Mouse (Mus musculus): Measurements from ENCODE around the gene Hectd4.

DNA sequence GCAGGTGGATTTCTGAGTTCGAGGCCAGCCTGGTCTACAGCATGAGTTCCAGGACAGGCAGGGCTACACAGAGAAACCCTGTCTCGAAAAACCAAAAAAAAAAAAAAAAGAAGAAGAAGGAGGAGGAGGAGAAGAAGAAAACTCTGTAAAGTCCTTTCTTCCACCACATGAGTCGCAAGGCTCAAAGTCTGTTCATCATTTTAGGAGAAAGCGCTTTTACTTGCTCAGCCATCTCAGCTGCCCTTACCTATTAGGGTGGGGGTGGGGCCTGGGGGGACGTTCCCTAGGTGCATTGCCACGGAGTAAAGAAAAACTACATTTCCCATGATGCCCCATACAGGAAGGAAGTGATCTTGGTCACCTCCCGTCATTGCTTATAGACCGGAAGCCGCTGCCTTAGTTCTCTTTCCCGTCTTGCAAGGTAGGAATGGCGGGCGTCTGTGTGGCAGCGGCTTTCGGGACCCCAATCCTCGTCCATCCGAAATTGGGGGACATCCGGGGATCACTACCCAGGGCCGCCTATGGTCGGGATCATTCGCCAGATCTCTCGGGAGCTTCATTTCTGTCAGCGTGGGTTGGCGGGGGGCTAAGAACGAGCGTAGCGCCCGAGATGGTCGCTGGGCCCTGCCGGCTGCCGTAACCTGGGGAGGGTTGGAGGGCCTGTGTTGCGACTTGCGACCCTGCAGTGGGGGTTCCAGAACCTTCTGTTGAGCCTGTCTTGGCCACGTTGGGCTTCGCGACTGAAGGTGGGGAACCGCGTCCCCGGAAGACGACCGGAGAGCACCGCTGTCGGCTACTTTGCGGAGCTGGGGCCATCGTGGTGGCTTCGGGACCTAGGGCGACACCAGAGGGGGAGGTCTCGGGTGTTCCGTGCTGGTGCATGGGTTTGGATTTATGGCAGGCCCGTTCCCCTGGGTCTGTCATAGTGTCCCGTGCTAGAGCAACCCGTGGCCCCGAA, 15.6 kb upstream of the Hectd4 start, which contains the start of gene Rpl6:
- TF ChIP-seq CTCF (IDR thresholded peaks at IDR 0.05; ENCODE audit: extremely low read depth, insufficient read length, insufficient replicate concordance, low read depth, low read length): no peak
- TF ChIP-seq POLR2A (IDR thresholded peaks at IDR 0.05; ENCODE audit: low read depth, low read length): peak; percentile 74

All from small intestine, adult 2 months (tissue).